Mouse (Mus musculus) NIH3T3 (cell line): Measurements from ENCODE around the gene Wfs1.
A peak's percentile ranks its signal among the peaks of the same experiment; 100 is the strongest.

Experiments
- DNase-seq: peaks from one replicate; pipeline ENCODE4 v3.0.0-alpha.2; 2012; ENCODE audit warnings: low read depth

Gene Wfs1

DNA sequence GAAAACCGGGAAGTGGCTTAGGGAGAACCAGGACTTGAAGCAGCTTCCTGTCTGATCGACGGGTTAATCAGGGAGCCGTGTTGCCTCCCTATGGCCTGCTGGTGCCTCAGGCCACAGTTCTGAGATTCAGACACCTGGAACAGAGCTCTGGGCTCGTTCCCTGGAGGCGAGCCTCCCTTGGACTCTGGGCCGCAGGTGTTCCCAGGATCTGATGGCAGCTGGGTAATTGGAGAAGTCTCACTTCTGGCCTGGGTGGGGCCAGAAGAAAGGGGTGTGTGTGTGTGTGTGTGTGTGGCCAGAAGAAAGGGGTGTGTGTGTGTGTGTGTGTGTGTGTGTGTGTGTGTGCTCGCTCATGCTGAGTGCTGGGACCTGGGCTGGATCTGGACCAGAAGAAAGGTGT is 55.6 kb downstream of the Wfs1 start:
- DNase-seq = no peak

DNA sequence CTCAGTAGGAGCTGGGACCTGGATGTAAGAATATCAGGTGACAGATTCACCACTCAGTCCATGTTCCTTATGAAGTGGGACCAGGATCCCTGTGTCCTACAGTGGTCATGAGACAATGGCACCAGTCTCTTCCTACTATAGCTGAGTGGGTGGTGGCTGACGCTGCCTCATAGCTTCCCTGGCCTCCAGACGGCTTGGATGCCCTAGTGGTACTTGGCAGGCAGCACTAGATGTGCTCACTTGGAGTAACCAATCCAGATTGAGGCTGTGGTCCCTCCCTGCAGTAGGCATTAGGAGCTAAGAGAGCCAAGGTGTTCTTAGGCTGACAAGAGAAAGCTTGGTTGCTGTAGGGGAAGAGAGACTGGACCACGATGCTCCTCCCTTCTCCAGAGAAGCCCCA is 59.6 kb downstream of the Wfs1 start:
- DNase-seq = no peak

DNA sequence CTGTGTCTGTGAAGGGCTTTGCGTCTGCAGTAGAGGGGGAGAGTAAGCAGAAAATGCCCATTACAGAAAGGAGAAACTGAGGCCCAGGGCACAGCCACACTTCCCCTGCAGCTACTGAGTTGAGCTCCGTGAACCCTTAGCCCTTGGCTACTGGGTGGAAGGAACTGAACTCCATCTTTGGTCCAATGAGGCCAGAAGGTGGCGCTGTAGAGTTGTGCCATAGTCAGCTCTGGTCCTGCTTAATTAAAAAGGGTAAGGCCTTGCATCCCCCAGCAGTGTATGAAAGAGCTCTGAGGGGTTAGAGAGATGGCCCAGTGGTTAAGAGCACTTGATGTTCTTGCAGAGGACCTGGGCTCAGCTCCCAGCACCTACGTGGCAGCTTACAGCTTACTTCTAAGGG is 60.3 kb downstream of the Wfs1 start:
- no peak for DNase-seq

DNA sequence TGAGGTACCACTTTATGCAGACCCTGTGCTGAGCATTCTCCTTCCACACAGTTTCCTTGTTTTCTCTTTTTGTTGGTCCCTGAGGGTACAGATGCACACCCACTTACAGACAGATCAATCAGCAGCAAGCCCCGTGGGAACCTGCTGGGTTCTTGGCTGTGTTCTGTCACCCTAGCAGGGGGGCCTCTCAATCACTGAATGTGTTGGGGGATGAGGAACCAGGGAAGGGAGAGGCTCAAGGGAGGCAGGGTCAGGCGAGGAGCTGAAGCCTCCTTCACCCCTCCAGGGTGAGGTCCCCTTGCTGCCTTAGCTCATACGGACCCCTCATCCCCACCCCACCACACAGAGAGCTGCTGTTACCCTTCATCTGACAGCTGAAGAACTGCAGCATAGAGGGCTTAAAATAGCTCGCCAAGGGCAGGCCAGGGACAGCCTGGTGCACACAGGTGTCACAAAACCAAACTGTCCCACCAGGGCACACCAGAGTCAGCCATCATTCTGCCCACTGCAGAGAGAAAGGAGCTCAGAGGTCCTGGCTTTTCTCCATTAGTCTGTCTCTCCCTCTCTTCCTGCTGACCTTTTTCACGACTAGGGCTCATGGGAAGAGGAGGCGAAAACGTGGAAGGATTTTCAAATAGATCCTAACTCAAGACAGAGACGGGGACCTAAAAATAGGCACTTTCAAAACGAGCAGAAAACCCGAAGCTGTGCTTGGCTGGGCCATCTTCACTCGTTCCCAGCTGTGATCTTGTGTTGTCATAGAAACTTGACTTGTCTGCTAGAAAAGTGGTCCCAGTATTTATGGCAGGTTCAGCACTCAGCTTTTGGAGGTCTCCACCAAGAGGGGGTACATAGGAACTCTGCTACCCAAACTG is 64.9 kb downstream of the Wfs1 start:
- no peak for DNase-seq

DNA sequence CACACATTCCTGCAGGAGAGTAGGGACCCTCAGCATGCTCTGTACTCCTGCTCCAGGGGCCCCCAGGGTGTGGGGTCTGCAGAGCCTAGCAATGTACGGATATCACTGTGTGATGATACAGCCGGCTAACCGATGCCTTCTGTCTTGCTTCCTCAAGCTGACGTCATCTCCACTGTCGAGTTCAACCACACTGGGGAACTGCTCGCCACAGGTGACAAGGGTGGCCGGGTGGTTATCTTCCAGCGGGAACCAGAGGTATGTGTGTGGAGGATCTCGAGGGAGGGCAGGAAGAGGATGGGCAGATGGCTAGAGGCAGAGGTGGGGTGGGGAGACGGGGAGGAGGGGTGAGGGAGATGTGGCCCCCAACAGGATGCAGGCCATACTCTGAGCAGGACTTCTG is 66.2 kb downstream of the Wfs1 start:
- no peak for DNase-seq

DNA sequence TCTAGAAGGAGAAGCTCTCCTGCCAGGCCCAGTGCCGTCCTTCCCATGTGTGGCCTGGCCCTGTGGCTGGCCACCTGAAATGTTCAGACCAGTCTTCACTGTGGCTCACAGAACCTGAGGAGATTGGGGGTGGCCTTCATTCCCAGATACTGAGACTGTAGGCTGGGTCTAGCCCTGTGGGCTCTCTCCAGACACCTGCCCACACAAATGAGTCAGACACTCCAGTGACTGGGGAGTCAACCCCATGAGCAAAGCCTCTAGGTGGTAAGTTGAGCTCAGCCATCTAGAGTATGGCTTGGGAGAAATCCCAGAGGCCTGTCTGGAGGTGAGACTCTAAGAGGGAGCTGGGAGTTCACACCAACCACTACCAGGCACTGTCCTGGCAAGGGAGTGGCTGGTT is 67.1 kb downstream of the Wfs1 start:
- DNase-seq = no peak

DNA sequence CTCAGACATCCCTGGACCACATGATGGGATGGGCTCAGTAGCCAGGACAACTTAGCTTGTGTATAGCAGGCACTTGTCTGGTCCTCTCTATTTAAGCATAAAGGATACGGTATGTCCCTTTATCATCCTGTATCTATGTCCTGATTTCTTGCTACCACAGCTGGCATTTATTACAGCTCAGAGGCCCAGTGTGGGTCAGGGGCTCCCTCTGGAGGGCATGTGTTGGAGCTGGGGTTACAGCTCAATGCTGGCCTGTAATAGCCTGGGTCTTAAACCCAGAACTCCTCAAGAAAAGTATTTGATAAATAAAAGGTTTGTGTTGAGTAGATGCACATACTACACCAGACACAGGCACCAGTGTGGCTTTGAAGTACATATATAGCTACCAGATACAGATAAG is 68.9 kb downstream of the Wfs1 start:
- peak; percentile 71 for DNase-seq

DNA sequence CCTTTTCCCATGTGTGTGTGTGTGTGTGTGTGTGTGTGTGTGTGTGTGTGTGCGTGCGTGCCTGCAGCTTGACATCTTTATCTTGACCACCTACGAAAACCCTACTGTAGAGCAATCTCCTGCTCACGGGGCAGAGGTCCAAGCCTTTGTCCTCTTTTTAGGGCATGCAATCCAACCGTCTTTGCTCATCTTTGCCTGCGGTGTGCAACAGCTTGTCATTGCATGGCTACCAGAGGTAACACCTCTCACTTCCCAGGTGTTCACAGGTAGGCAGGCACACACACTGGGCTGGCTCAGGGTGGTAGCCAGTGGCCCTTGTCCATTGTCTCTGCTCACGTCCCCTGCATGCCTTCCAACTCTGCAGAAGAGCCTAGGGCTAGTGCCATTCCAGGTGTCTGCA is 71.0 kb downstream of the Wfs1 start:
- DNase-seq = no peak

DNA sequence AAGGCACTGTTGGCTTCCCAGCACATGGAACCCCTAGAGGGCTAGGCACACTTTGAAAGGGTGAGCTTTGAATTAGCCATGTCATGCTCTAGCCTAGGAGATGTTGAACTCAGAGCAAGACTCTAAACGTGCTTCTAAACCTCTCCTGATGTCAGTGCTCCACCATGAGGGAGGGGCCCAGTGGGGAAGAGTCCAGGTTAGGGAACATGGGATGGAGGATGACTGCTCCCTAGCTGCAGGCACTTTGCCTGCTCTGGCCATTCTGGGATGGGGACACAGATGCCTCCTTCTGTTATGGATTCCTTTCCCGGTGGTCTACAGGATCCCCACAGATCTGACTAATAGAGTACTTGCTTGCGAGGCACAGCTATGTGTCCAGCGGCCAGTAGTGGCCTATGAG is 71.8 kb downstream of the Wfs1 start:
- DNase-seq = no peak

DNA sequence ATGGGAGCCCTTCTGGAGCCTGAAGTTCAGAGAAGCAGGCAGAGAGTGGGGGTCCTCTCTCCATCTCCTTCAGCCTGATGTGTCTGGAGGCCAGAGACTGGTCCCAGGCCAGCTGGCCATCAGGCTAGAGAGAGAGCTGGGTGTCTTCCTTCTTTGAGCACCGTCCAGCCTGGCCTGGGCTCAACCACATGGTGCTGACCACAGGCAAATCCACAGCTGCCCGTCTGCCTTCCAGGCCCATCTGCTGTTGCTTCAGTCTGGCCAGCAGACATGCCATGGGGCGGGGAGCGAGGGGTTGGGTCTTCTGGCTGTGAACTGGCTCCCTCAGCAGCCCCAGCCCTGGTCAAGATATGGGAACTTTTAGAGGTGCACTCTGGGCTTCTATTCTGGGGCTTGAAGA is 72.4 kb downstream of the Wfs1 start:
- DNase-seq = no peak
